Mouse (Mus musculus) spleen, adult 2 months (tissue): ENCODE results near the gene Tgfbr3.

Source experiments
- CTCF ChIP-seq: fragments of 200-500 bp; IDR thresholded peaks from 2 replicates; pipeline ENCODE4 v1.5.1; 2011; ENCODE audit warnings: mild to moderate bottlenecking, inconsistent platforms; ENCODE audit not compliant: insufficient read depth, insufficient read length, insufficient replicate concordance; ENCODE audit errors: extremely low read depth
- POLR2A ChIP-seq: fragments of 200-500 bp; IDR thresholded peaks from 2 replicates; pipeline ENCODE4 v1.6.1; 2011; ENCODE audit warnings: low read depth, low read length, inconsistent platforms

- TF ChIP-seq POLR2A (no peak), CTCF (no peak)
Measured at GRCm38 (mm10) chr5:107298854-107299253, 9.4 kb upstream of the Tgfbr3 start.
